Mouse (Mus musculus) frontal cortex, adult 2 months (tissue): Measurements from ENCODE around the gene Padi1. TPM values are rescaled to one million over a fixed set of nuclear protein-coding genes. Genes with fewer than 3 reads are reported as not detected.

ENCODE experiments used
- DNase-seq, 2 experiments: peaks; one replicate each; pipeline ENCODE4 v3.0.0; 2022; ENCODE audit warnings: low spot score in 1 of 2; ENCODE audit errors: extremely low spot score in 1 of 2
- polyA plus RNA-seq: library from polyadenylated mRNA; depleted of rRNA; stranded (reverse); fragments of >200 nt; gene quantifications from 2 replicates; pipeline ENCODE4 v1.2.3, GENCODE M21; 2012

Gene Padi1
- polyA plus RNA-seq, 1 experiment, result 0.48 TPM

- no peak for DNase-seq
Observed at GRCm38 (mm10) chr4:140868484-140869190, 23.1 kb upstream of the Padi1 start.

- no peak for DNase-seq
Observed at GRCm38 (mm10) chr4:140862036-140862650, 16.6 kb upstream of the Padi1 start.

- DNase-seq, result no peak
Observed at GRCm38 (mm10) chr4:140860767-140861147, 15.2 kb upstream of the Padi1 start.

DNA sequence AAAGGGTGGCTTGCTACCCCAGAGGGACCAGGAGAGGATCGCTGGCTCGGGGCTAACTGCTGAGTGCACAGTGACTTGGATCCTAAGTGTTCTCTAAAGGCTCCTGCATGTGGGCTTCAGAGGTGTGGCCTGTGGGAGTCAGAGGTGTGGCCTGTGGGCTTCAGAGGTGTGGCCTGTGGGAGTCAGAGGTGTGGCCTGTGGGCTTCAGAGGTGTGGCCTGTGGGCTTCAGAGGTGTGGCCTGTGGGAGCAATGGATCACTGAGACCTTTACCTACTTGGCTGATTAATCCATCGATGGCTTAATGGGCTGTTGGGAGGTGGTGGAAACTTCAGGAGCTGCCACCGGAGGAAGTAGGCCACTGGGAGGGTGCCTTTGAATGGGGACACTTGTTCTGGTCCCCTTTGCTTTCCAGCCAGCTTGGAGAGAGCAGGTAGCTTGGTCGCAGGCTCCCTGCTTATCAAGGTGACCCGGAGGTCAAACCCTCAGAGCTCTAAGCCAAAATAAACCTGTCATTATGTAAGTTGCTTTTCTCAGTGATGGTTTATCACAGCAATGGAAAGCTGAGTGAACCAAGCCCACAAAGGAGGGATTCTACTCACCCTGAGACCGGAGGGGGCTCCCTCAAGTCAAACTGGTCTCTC, 14.7 kb upstream of the Padi1 start:
- no peak for DNase-seq

DNA sequence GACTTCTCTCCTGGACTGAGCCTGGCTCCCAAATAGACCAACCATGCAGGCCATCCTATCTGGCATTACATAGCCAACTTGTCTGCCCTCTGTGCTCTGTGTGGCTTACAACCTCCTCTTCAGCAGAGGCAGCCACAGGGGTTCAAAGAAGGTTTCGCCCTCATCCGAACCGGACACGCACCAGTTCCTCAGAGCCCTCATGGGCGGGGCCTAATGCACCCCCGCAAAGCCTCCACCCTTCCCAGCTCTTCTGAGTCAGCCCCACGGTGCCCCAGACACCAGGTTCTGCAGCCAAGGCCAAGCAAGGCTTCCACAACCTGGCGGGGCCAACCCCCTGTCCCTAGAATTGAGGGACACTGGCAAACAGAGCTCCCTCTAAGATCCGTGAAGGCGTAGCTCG, 13.7 kb upstream of the Padi1 start:
- DNase-seq, result no peak

DNA sequence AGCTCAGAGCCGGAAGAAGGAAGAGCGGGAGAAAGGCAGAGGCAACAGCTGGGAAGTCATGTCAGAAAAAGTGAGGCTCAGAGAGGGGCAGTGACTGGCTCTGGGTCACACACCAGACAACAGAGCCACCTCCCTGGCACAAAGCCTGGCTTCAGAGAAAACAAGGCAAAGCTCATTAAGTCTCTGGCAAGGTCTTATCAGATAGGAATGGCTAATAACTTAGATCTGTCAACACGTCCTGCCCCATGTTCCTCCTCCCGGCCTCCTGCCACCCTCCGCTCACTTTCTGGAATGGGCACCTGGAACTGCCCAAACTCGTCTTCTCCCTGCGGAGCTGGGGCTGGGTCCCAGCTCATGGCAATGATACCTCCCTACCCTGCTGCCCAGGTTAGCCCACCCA, 12.2 kb upstream of the Padi1 start:
- DNase-seq, result no peak

DNA sequence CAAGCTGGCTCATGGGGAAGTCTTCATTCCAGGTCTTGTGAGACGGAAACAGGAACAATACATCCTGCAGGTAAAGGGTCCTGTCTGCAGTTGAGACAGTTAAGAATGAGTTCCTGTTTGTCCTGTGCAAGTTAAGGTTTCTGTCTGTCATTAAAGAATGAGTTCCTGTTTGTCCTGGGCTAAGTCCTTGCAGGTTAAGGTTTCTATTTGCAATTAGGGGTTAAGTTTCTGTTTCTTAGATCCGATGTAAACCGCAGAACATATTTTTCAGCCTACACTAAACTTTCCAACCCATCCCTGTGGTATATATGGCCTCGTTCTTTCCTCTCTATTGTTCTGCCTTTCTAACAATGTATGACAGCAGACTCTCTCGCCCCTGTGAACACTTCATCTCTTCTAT, 11.5 kb upstream of the Padi1 start:
- no peak for DNase-seq

DNA sequence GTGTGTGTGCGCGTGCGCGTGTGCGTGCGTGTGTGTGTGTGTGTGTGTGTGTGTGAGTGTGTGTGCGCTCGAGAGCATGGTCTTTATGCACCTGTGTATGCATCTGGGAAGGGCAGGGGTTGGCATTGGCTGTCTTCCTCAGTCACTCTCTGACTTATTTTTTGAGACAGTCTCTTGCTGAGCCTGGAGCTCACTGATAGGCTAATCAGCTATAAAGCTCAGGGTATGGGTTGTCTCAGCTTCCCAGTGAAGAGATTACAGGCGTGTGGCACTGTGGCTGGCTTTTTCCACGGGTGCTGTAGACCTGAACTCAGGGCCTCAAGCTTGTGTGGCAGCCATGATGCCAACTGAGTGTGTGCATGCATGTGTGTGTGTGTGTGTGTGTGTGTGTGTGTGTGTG, 9.6 kb upstream of the Padi1 start:
- DNase-seq, result no peak

GRCm38 (mm10) chr4:140854455-140854864, 8.9 kb upstream of the Padi1 start:
- DNase-seq, result no peak

GRCm38 (mm10) chr4:140853626-140854025, 8.0 kb upstream of the Padi1 start:
- no peak for DNase-seq

DNA sequence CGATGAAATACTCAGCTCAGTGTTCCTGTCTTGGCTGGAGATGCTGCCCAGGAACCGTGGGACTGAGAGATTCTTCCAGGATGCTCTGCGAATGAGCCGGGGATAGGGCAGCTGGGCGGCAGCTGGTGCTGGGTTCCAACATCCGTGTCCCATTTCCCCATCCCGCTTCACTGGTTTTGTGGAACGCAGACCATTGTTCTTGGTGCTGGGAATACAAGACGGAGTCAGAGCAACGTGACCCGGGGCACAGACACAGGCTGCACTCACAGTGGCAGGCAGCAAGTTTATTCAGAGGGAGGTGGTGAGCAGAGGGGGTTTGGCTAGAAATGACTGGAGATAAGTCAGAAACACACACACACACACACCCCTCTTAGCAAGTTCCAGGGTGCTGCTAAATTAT, 3.7 kb upstream of the Padi1 start:
- DNase-seq, result no peak

- DNase-seq, result no peak
Observed at GRCm38 (mm10) chr4:140844991-140845390, 587 bp downstream of the Padi1 start.

DNA sequence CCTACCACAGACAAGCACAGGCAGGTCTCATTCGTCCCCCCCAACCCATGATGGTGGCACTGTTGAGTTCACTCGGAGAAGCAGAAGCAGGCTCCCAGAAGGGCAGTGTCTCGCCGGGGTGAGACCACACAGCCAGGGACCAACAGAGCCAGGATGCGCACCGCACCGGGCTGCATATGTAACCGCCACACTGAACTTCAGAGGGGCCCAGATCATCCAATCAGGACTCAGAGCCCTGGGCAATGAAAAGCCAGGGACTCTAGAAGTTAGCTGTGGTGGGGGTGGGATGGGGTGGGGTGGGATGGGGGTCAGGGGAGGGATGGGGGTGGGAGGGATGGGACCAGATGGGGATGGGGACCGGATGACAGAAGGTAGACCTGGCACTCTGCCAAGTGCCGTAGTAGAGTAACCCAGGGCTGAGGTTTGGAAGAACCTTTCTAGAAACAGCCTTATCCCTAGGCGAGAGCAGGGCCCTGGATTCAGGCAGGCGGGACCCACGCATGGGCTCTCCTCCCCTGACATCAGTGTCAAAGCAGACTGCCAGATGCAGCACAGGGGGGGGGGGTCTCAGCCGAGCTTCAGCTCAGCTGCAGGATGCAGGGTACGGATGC, 1.8 kb downstream of the Padi1 start:
- no peak for DNase-seq

- DNase-seq, result no peak
Observed at GRCm38 (mm10) chr4:140842909-140843308, 2.7 kb downstream of the Padi1 start.

- no peak for DNase-seq
Observed at GRCm38 (mm10) chr4:140837879-140838278, 7.7 kb downstream of the Padi1 start.

GRCm38 (mm10) chr4:140836208-140836866, 9.2 kb downstream of the Padi1 start:
- DNase-seq, result no peak

DNA sequence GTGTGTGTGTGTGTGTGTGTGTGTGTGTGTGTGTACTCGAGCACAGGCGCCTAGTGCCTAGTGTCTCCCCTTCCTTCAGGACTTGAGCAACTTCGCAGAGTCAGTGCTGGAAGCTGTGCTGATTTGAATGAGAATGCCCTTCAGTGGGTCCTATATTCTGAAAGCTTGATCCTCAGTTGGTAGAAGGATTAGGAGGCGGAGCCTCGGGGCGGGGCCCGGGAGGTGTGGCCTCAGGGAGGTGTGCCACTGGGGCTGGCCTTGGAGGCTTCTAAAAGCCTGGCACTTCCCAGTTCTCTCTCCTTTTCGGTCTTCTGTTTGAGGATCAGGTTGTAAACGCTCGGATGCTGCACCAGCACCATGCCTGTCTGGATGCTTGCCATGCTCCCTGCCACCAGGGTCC, 9.9 kb downstream of the Padi1 start:
- DNase-seq, result no peak

DNA sequence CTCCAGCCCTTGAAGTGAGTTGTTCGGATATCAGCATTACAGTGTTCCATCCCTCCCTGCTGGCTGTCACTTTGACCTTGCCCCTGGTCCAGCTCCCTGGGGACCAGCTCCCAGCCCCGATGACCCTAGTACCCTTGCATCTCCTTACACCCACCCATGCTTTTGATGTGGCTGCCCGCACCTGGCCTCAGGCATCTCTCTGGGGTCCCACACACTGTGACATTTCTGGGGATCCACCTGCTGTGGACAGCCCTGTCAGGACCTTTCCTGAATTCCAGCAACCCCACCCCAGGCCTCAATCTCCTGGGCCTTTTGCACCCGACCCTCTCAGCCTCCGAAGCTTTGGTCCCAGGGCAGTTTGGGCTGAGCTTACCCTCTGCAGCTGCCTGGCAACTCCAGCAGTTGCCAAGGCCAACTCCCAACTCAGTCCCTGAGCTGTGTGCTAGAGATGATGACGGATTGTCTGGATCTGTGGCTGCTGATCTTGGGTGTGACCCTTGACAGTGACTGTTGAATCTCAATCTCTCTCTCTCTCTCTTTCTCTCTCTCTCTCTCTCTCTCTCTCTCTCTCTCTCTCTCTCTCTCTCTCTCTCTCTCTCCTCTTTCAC, 11.1 kb downstream of the Padi1 start:
- DNase-seq, result no peak

GRCm38 (mm10) chr4:140832821-140833220, 12.8 kb downstream of the Padi1 start:
- DNase-seq, result no peak

DNA sequence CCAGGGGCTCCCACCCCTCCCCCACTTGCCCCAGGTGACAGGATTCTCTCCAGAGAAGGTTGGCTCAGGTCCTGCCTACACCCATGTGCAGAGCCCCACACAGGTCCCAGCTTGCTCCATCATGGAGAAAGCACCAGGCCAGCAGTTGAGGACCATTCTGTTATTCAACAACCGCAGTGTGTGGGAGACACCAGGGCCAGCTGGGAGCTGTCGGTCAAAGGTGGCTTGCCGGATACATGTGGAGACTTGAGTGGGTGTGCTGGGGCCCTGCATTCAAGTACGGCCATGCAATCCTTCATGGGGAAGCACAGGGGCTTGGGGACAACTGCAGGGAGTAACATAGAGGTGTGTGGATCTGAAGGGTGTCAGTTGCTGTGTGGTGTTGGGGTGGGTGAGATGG, 13.8 kb downstream of the Padi1 start:
- DNase-seq, result no peak

GRCm38 (mm10) chr4:140827237-140827636, 18.3 kb downstream of the Padi1 start:
- DNase-seq, result no peak
